Mouse (Mus musculus) midbrain, embryonic 13.5 days (tissue): ENCODE measurements at regions not wholly inside any gene's neighbourhood (a gene's known extent, or its start where the extent isn't known, plus 50 kb on each side); places are given as distances from the start of the nearest gene placed in this dataset.

Experiments used
- ATAC-seq: fragments of 200-750 bp; cut with Nextera tagmentation; 2 replicates; pipeline ENCODE4 v1.8.0; 2017; ENCODE audit warnings: mild to moderate bottlenecking, moderate TSS enrichment, moderate library complexity
- H3K27ac ChIP-seq: fragments of 300-500 bp; sonication (generic); 2 replicates; pipeline ENCODE4 v1.5.1; 2015; ENCODE audit warnings: inconsistent platforms, mild to moderate bottlenecking, moderate library complexity
- H3K27me3 ChIP-seq: fragments of 300-500 bp; sonication (generic); 2 replicates; pipeline ENCODE4 v1.6.1; 2015; ENCODE audit warnings: mild to moderate bottlenecking, inconsistent platforms
- H3K36me3 ChIP-seq: fragments of 300-500 bp; sonication (generic); 2 replicates; pipeline ENCODE4 v1.6.1; 2015; ENCODE audit warnings: mild to moderate bottlenecking, inconsistent platforms
- H3K4me1 ChIP-seq: fragments of 300-500 bp; sonication (generic); replicated peaks from 2 replicates; pipeline ENCODE4 v1.6.1; 2015; ENCODE audit warnings: inconsistent platforms
- H3K4me2 ChIP-seq: fragments of 300-500 bp; sonication (generic); replicated peaks from 2 replicates; pipeline ENCODE4 v1.6.1; 2015; ENCODE audit warnings: moderate library complexity, mild to moderate bottlenecking, inconsistent platforms
- H3K4me3 ChIP-seq: fragments of 300-500 bp; sonication (generic); replicated peaks from 2 replicates; pipeline ENCODE4 v1.5.1; 2015; ENCODE audit warnings: mild to moderate bottlenecking, inconsistent platforms
- H3K9ac ChIP-seq: fragments of 300-500 bp; sonication (generic); replicated peaks from 2 replicates; pipeline ENCODE4 v1.6.1; 2015; ENCODE audit warnings: mild to moderate bottlenecking, inconsistent platforms
- H3K9me3 ChIP-seq: fragments of 300-500 bp; sonication (generic); 2 replicates; pipeline ENCODE4 v1.6.1; 2016; ENCODE audit warnings: mild to moderate bottlenecking, inconsistent platforms
- WGBS: fragments of 180-500 bp; shearing (Covaris S2); methylation state at CpG from one replicate; pipeline ENCODE4 v1.1.7; 2015; 5-methylcytosine and 5-hydroxymethylcytosine counted together

- Histone ChIP-seq H3K36me3 (no peaks in the 10 kb centered on the region), H3K4me3 (no peak overlapping the region), H3K4me1 (peaks cover 4% of the 10 kb centered on the region), H3K4me2 (no peak overlapping the region), H3K9ac (no peak overlapping the region), H3K27me3 (peaks cover 3% of the 10 kb centered on the region; the same call in 1 of the 2 replicates), H3K9me3 (no peaks in the 10 kb centered on the region), H3K27ac (no peak overlapping the region)
- 89% methylated on average over 4 of the region's 4 CpGs for WGBS
- no peak for ATAC-seq
These were observed 436.8 kb upstream of the Kif2a start for GRCm38 (mm10) chr13:107458730-107459129.

GRCm38 (mm10) chr13:107457270-107457669, 435.3 kb upstream of the Kif2a start:
- Histone ChIP-seq H3K4me2 (no peak overlapping the region), H3K27me3 (peaks cover 3% of the 10 kb centered on the region; the same call in 1 of the 2 replicates), H3K9me3 (no peaks in the 10 kb centered on the region), H3K36me3 (no peaks in the 10 kb centered on the region), H3K4me3 (no peak overlapping the region), H3K9ac (no peak overlapping the region), H3K27ac (no peak overlapping the region), H3K4me1 (peaks cover 4% of the 10 kb centered on the region)
- no peak for ATAC-seq
- WGBS: 91% methylated on average over 10 of the region's 10 CpGs

GRCm38 (mm10) chr13:107456394-107456793, 434.5 kb upstream of the Kif2a start:
- H3K4me2 ChIP-seq: no peak overlapping the region
- no peak overlapping the region for H3K4me3 ChIP-seq
- H3K36me3 ChIP-seq: no peaks in the 10 kb centered on the region
- H3K9me3 ChIP-seq: no peaks in the 10 kb centered on the region
- H3K27ac ChIP-seq: no peak overlapping the region
- no peak overlapping the region for H3K9ac ChIP-seq
- H3K4me1 ChIP-seq: peaks cover 3% of the 10 kb centered on the region
- H3K27me3 ChIP-seq: peaks cover 3% of the 10 kb centered on the region; the same call in 1 of the 2 replicates
- no peak for ATAC-seq
- 88% methylated on average over 2 of the region's 2 CpGs for WGBS

- H3K4me1 ChIP-seq: no peaks in the 10 kb centered on the region
- H3K27ac ChIP-seq: no peak overlapping the region
- no peaks in the 10 kb centered on the region for H3K9me3 ChIP-seq
- H3K4me2 ChIP-seq: no peak overlapping the region
- WGBS: 81% methylated on average over 11 of the region's 11 CpGs
- no peak overlapping the region for H3K9ac ChIP-seq
- H3K27me3 ChIP-seq: no peaks in the 10 kb centered on the region
- no peak overlapping the region for H3K4me3 ChIP-seq
- H3K36me3 ChIP-seq: no peaks in the 10 kb centered on the region
- ATAC-seq: no peak
These were observed 427.8 kb upstream of the Kif2a start for GRCm38 (mm10) chr13:107449598-107450179.

DNA sequence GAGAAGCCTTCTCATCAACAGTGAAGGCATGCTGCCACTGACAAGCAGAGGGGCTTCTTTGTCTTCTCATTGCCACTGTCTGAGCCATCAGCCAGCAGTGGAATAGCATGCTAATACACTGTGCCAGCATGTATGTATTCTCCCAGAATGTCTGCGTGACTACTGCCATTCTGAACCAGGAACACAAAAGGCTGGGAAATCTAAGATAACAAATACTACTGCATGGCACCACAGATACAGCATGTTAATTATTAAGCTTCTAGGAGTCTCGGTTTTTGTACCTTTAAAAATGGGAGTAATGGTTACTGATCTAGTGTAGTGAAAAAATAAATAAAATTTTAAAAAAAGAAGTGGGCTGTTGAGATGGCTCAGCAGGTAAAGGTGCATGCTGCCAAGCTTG, 425.9 kb upstream of the Kif2a start:
- Histone ChIP-seq H3K4me3 (no peak overlapping the region), H3K4me2 (no peak overlapping the region), H3K27me3 (no peaks in the 10 kb centered on the region), H3K9ac (no peak overlapping the region), H3K4me1 (no peaks in the 10 kb centered on the region), H3K9me3 (no peaks in the 10 kb centered on the region), H3K27ac (no peak overlapping the region), H3K36me3 (no peaks in the 10 kb centered on the region)
- ATAC-seq: no peak
- 78% methylated on average over 2 of the region's 2 CpGs for WGBS

DNA sequence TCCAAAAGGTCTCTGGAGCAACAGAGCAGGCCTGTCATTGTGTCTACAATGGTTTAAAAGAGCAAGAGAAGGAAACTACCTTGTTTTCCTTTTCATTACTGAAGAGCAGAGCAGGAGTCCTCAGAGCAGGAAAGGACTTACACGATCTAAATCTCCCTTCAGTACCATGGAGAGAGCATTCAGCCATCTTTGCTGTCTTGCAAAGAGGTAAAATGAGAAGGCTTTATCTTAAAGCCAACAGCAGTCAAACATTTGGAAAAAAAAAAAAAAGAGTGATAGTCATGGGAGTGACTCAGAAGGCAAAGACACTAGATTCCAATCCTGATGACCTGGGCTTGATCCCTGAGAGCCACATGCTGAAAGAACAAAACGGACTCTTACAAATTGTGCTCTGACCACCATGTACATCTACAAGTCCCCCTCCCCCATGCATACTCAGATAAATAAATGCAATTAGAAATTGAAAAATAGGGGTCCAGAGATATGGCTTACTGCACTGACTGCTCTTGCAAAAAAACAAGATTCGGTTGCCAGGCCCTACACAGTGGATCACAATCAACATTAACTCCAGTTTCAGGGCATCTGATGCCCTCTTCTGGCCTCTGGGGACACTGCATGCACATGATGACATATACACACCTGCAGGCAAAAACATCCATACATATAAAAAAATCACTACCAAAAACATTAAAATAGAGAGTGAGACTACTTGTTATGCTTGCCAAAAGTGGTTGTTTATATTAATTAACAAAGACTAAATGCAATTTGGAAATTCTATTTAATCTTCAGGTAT, 397.6 kb upstream of the Kif2a start:
- H3K4me1 ChIP-seq: no peaks in the 10 kb centered on the region
- no peak overlapping the region for H3K4me2 ChIP-seq
- H3K9me3 ChIP-seq: 0 out of 2 replicates have a peak, but pooled peaks cover 3% of the 10 kb centered on the region
- no peak overlapping the region for H3K27ac ChIP-seq
- no peaks in the 10 kb centered on the region for H3K27me3 ChIP-seq
- WGBS: 81% methylated on average over 3 of the region's 3 CpGs
- ATAC-seq: no peak
- H3K9ac ChIP-seq: no peak overlapping the region
- no peaks in the 10 kb centered on the region for H3K36me3 ChIP-seq
- H3K4me3 ChIP-seq: no peak overlapping the region

DNA sequence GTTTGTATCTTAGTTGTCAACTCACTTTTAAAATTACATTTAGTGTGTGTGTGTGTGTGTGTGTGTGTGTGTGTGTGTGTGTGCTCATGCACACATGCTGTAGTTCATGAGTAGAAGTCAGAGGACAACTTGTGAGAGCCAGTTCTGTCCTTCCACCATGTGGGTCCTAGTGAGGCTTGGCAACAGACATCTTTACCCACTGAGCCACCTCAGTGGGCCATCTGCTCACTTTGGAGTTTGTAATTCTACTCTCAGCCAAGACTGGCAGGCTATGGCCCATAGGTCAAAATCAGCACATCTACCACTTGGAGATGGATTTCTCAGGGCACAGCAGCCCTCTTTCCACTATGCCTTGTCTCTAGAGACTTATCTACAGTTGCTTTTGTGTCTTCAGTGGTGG, 388.3 kb upstream of the Kif2a start:
- Histone ChIP-seq H3K27ac (no peak overlapping the region), H3K4me3 (no peak overlapping the region), H3K9me3 (no peaks in the 10 kb centered on the region), H3K36me3 (no peaks in the 10 kb centered on the region), H3K9ac (no peak overlapping the region), H3K27me3 (no peaks in the 10 kb centered on the region), H3K4me1 (peaks cover 5% of the 10 kb centered on the region), H3K4me2 (no peak overlapping the region)
- ATAC-seq: no peak

DNA sequence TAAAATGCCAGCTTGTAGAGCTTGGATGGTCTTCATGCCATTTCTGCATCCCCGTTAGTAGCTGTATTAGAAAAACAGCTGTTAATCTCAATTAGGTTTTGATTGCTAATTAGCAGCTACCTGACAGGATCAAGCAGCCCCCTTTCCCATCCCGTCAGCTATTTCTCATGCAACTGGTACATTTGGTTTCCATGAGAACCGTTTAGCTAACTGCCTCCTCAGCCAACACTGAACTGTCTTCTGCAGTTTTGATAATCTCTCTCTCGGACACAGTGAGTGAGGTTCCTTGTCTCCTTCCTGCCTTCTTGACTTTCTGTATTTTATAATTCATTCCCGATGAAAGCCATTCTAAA, 385.7 kb upstream of the Kif2a start:
- WGBS: 67% methylated on average over 5 of the region's 5 CpGs
- peak overlapping the region; percentile 31; the same call in 1 of the 2 replicates for H3K27ac ChIP-seq
- H3K4me1 ChIP-seq: peaks cover 5% of the 10 kb centered on the region
- no peaks in the 10 kb centered on the region for H3K36me3 ChIP-seq
- H3K4me2 ChIP-seq: no peak overlapping the region
- no peak overlapping the region for H3K4me3 ChIP-seq
- H3K9ac ChIP-seq: no peak overlapping the region
- 0 out of 2 replicates have a peak, but pooled peaks have one; percentile 14 for ATAC-seq
- no peaks in the 10 kb centered on the region for H3K9me3 ChIP-seq
- no peaks in the 10 kb centered on the region for H3K27me3 ChIP-seq

- H3K36me3 ChIP-seq: no peaks in the 10 kb centered on the region
- peaks cover 5% of the 10 kb centered on the region for H3K4me1 ChIP-seq
- 66% methylated on average over 5 of the region's 5 CpGs for WGBS
- ATAC-seq: peak; percentile 91
- H3K9me3 ChIP-seq: no peaks in the 10 kb centered on the region
- H3K27ac ChIP-seq: peak overlapping the region; percentile 31; the same call in 1 of the 2 replicates
- H3K4me2 ChIP-seq: no peak overlapping the region
- H3K27me3 ChIP-seq: no peaks in the 10 kb centered on the region
- no peak overlapping the region for H3K4me3 ChIP-seq
- H3K9ac ChIP-seq: no peak overlapping the region
These were observed 385.2 kb upstream of the Kif2a start for GRCm38 (mm10) chr13:107406977-107407673.

DNA sequence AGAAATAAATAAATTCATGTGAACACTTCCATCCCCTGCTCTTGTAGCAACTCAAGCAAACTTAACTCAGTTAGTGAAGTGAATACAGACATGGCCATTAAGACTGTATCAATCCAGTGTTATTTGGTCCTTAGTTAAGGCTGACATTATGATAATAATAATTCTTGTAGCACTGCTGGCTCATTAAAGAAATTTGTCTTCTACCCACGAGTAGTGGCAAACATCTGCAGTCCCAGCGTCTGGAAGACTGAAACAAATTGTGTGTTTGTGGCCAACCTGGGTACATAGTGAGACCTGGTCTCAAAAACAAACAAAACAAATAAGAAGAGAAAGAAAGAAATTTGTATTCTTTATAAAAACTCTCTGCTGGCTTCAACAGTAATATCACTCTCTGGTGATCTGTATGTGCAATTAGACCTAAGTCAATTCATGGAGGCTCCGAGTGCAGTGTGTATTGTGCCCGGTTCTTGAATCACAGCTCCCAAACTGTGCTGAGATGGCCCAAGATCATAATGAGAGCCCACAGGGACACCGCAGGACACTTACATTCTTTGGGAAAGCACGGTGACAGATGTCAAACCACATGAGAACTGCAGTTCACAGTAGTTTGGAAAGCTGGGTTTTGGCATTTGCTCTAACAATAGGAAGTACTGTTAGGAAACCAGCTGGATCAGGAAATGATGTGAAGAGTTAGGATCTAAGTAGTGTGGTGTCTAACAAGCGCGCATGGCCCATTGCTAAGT, 376.9 kb upstream of the Kif2a start:
- ATAC-seq: no peak
- WGBS: 72% methylated on average over 8 of the region's 8 CpGs

GRCm38 (mm10) chr13:107396036-107396435, 374.1 kb upstream of the Kif2a start:
- WGBS: 77% methylated on average over 2 of the region's 2 CpGs
- Histone ChIP-seq H3K27me3 (no peaks in the 10 kb centered on the region), H3K27ac (no peak overlapping the region), H3K4me3 (no peak overlapping the region), H3K9ac (no peak overlapping the region), H3K36me3 (no peaks in the 10 kb centered on the region), H3K9me3 (no peaks in the 10 kb centered on the region), H3K4me2 (no peak overlapping the region), H3K4me1 (no peaks in the 10 kb centered on the region)
- no peak for ATAC-seq

More for the DNA sequence above, 376.9 kb upstream of the Kif2a start:
- Histone ChIP-seq H3K9me3 (no peaks in the 10 kb centered on the region), H3K9ac (no peak overlapping the region), H3K27ac (no peak overlapping the region), H3K4me3 (no peak overlapping the region), H3K4me2 (no peak overlapping the region), H3K4me1 (no peaks in the 10 kb centered on the region), H3K27me3 (no peaks in the 10 kb centered on the region), H3K36me3 (no peaks in the 10 kb centered on the region)

GRCm38 (mm10) chr13:107394451-107394850, 372.5 kb upstream of the Kif2a start:
- Histone ChIP-seq H3K27ac (no peak overlapping the region), H3K4me1 (no peaks in the 10 kb centered on the region), H3K27me3 (no peaks in the 10 kb centered on the region), H3K9ac (no peak overlapping the region), H3K36me3 (no peaks in the 10 kb centered on the region), H3K4me3 (no peak overlapping the region), H3K4me2 (no peak overlapping the region), H3K9me3 (no peaks in the 10 kb centered on the region)
- WGBS: 80% methylated on average over 1 of the region's 1 CpGs
- ATAC-seq: no peak
